Mouse (Mus musculus) monocyte, adult 5-6 weeks (primary cell): ENCODE results near the gene Tom1l2. TPM values are rescaled to one million over a fixed set of nuclear protein-coding genes. Genes with fewer than 3 reads are reported as not detected.

Source experiments
- ATAC-seq: fragments of 153-309, 156-312 bp; replicated peaks from 2 replicates; pipeline ENCODE4 v1.8.0; 2017; ENCODE audit warnings: mild to moderate bottlenecking; ENCODE audit not compliant: low TSS enrichment, insufficient number of reproducible peaks, severe bottlenecking, poor library complexity, low FRiP score
- total RNA-seq: library from RNA; stranded (forward); fragments of 200-1000, 200-491, 200-594 nt; gene quantifications from 3 replicates; pipeline ENCODE4 v1.2.3, GENCODE M21; 2017

The Tom1l2 gene
- total RNA-seq, 1 experiment from 2014 or later: 9.3 TPM

- ATAC-seq: no peak
Measured at GRCm38 (mm10) chr11:60222085-60222468, 130.6 kb downstream of the Tom1l2 start.

- no peak for ATAC-seq
Measured at GRCm38 (mm10) chr11:60221425-60221824, 131.3 kb downstream of the Tom1l2 start.

- peak; percentile 75 for ATAC-seq
Measured at GRCm38 (mm10) chr11:60220291-60220804, 132.4 kb downstream of the Tom1l2 start.

- no peak for ATAC-seq
Measured at GRCm38 (mm10) chr11:60219609-60220008, 133.1 kb downstream of the Tom1l2 start.

GRCm38 (mm10) chr11:60217467-60217866 lies 135.2 kb downstream of the Tom1l2 start:
- no peak for ATAC-seq

GRCm38 (mm10) chr11:60216671-60217070 lies 136.0 kb downstream of the Tom1l2 start:
- ATAC-seq: no peak

- no peak for ATAC-seq
Measured at GRCm38 (mm10) chr11:60213266-60213665, 139.4 kb downstream of the Tom1l2 start.

- no peak for ATAC-seq
Measured at GRCm38 (mm10) chr11:60211761-60212160, 140.9 kb downstream of the Tom1l2 start.

- no peak for ATAC-seq
Measured at GRCm38 (mm10) chr11:60211152-60211551, 141.6 kb downstream of the Tom1l2 start.

GRCm38 (mm10) chr11:60210305-60210724 lies 142.4 kb downstream of the Tom1l2 start:
- ATAC-seq: peak; percentile 78

GRCm38 (mm10) chr11:60209933-60210249 lies 142.8 kb downstream of the Tom1l2 start:
- ATAC-seq: no peak

- no peak for ATAC-seq
Measured at GRCm38 (mm10) chr11:60209217-60209932, 143.3 kb downstream of the Tom1l2 start.

GRCm38 (mm10) chr11:60208712-60209111 lies 144.0 kb downstream of the Tom1l2 start:
- ATAC-seq: no peak

- no peak for ATAC-seq
Measured at GRCm38 (mm10) chr11:60208201-60208600, 144.5 kb downstream of the Tom1l2 start.

GRCm38 (mm10) chr11:60206207-60206606 lies 146.5 kb downstream of the Tom1l2 start:
- no peak for ATAC-seq

- no peak for ATAC-seq
Measured at GRCm38 (mm10) chr11:60205026-60205425, 147.7 kb downstream of the Tom1l2 start.

- ATAC-seq: no peak
Measured at GRCm38 (mm10) chr11:60202710-60203638, 149.7 kb downstream of the Tom1l2 start.

- no peak for ATAC-seq
Measured at GRCm38 (mm10) chr11:60200384-60200783, 152.3 kb downstream of the Tom1l2 start.

- peak; percentile 71 for ATAC-seq
Measured at GRCm38 (mm10) chr11:60199702-60200184, 153.0 kb downstream of the Tom1l2 start.
